Mouse (Mus musculus) gastrocnemius, postnatal 4 days (tissue): Measurements from ENCODE around the gene Zmiz1. TPM values are rescaled to one million over a fixed set of nuclear protein-coding genes. Genes with fewer than 3 reads are reported as not detected.

ENCODE experiments used
- DNase-seq, 2 experiments: peaks; one replicate each; pipeline ENCODE4 v3.0.0; 2021 to 2022; ENCODE audit warnings: low spot score in 2 of 2, mixed read lengths in 2 of 2
- total RNA-seq, 2 experiments: library from RNA; stranded (reverse); gene quantifications; 2 replicates each; pipeline ENCODE4 v1.2.3; 2021

The Zmiz1 gene
- total RNA-seq, 2 experiments from 2014 or later: 53.8 to 55.2 TPM

DNA sequence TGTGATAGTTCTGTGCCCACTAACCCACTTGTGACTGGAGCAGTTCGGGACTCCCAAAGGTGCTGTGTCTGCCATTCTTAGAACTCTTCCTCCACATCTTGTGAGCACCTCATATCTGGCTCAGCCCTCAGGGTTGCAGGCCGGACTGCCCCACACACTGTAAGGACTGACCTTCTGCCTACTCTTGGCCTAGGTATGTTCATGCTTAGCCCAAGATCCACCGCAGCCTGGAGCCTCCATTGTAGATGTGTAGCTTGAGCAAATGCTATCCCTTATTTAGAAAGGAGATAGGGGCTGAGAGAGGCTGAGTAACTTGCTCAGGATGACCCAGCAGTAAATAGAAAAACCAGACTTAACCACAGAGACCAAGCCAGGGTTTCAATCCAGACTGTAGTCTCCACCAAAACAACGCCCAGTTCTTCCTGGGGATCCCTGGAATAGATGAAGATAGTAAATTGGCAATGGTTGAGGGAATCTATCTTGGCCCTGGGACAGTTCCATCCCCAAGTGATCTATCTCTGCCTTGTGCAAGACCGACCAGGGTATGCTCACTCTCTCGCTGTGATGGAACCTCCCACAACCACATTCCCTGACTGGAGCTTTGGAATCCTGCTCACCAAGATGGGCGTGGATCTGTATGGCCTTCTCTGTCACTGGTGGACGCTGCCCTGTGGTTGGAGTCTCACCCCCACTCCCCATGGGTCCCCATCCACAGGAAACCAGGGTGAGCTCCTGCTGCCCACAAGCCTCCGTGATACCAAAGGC is 74.8 kb downstream of the Zmiz1 start:
- no peak for DNase-seq

DNA sequence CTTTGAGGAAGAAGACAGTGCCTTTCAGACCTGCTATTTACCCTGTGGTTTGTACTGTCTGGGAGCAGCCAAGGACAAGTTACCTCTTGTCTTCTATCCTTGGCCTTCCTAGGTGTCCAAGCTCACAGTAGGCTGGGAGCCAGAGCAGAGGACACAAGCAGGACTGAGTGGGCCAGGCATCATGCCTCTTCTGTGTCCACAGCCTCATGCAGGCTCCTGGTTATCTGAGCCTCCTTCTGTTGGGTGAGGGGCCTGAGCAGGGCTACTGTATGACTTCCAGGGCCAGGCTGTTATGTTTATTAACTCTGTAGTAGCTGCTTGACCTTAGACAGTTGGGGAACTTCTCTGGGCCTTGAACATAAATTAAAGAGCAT is 75.4 kb downstream of the Zmiz1 start:
- no peak for DNase-seq

DNA sequence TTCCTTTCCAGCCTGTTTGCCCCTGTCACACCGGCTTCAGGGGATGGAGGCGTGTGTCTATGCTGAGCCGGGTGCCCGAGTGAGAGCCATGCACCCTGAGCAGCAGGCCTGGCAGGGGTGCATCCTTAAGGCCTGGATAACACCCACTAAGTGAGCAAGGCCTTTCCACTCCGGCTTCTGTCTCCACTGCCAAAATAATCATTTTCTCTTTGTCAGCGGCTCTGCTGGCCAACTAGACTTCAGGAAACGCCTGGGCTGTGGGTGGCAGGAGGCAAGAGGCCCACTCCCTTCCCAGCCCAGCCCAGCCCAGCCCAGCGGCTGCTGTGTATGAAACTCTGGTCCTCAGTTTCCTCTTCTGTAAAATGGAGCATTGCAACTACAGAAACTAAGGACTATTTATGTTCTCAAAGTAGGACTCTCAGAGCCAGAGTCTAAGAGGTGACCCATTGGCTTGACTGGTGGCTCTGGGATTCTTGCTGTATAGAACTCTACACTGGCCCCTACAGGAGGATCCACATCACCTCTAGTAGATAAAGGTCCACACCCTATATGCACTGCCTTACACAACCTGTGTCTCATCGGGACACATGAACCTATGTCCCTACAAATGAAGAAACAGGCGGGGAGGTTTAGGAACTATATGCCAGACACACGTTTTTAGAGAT is 76.1 kb downstream of the Zmiz1 start:
- no peak for DNase-seq

DNA sequence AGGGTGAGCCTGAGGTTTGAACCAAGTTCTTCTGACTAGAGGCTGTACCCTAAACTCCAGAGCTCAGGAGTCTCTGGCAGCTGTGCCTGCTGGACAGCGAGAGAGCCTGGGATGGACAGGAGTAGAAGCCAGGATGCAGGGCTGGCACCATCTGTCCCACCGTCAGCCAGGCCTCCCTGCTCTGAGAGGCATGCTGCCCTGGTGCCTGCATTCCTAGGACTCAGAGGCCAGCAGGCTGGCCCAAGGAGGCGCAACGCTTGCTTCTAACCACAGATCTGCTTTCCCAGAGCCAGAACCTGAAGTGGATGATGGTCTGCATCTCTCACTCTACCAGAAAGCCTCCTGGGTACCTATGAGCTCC is 76.6 kb downstream of the Zmiz1 start:
- DNase-seq: no peak

DNA sequence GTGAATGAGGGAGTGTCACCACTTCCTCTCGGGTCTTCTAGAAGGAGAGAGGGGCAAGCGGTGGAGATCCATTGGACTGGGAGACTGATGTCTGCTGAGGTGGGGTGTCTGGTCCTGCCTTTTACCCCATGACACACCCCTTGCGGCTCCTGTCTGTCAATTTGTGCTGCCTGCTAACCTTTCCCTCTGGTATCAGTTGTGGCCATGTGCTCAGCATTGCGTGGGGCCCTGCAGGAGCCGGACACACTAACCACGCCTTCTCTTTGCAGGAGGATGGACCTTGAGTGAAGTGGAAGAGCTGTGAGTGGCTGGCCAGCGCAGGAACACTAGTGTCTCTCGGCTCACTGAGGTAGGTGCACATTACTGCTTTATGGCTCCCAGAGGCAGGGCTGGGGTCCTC is 77.5 kb downstream of the Zmiz1 start:
- no peak for DNase-seq

DNA sequence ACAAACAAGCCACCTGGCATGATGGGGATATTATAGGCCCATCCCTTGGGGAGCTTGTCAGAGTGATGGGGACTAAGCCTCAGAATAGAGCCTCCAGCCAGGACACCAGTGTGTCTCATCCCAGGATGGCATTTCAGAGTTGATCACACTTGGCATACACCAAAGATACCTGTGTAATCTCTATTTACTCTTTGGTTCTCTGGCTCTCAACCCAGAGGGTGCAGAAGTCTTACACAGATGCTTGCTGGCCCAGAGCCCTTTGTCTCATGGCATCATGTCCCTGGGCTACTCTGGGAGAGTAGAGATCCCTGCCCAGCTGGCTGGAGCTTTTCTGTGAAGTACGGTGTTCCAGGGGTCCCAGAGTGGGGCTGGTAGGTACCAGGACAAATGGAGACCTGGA is 78.4 kb downstream of the Zmiz1 start:
- no peak for DNase-seq

DNA sequence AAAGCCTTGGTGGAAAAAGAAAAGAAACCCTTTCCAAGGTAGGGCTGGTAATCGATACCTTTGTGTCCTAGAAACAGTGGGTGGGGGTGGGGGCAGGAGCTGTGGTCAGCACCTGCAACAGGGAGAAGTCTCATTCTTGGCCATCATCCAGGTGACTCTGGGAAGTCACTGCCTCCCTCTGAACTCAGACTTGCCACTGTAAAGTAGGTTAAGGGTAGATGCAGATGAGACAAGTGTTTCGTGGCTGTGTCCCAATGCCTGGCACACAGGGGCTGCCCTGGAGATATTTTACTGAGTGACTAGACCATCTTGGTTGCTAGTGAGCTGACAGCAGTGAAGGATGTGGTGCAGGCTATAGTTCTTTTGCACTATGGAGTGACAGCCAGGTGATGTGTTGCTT is 79.5 kb downstream of the Zmiz1 start:
- DNase-seq: no peak

DNA sequence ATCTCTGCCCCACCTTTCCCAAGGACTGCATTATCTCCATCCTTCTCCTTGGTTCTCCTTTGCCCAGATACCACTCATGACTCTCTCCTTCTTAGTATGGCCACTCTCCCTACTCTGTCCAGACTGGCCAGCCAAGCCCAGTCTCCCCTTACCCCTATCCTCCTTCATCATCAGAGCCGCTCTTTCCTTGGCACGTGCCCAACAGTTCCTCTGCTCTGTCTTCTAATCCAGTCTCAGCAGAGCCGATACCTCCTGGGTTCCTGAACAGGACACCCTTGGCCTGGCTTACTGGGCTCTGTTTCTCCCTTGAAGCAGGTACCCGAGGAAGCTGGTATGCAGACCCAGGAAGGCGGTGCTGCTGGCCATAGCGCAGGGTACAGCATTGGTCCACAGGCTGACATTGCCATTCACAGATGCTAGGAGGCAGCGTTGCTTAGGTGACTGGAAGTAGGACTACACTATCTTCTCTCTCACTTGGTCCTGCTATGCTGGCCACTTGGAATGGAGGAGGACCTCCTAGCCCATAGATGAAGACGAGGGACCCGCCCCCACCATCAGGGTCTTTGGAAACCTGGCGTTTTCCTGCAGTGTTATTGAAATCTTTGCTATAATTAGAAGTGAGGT is 80.6 kb downstream of the Zmiz1 start:
- no peak for DNase-seq

DNA sequence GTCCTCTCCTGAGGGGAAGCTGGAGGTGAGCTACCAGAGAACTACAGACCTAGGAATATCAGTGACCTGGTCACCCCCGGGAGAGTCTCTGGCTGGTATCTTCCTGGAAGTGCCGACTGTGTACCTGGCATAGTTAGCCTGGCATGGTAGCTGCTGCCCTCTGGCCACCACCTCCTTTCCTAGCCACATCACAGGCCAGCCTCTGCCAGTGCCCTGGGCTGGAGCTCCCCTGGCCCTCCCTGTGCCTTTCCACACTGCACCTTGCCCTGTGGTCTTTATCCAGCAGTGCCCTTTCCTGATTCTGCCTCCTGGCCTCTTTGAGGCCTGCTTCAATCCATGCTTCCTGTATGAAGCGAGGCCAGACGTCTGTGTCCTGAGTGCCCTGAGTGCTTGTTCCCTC is 81.2 kb downstream of the Zmiz1 start:
- DNase-seq: no peak

DNA sequence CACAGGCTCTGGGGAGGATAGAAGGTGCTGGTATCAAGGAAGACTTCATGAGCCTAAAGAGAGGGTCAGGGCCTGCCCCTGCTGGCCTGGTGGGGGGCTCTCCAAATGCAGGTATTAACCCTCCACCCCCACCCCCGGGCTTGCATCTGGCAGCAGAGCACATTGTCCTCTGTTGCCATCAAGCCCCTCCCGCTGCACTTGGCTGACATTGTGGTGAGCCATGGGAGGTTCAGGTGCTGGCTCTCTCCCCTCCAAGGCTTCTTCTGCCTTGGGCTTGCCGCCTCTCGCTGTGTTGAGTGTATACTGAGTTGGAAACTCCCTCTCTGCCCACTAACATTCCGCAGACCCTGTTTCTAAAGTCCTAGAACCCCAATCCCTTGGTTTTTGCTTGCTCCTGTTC is 82.2 kb downstream of the Zmiz1 start:
- DNase-seq: no peak

DNA sequence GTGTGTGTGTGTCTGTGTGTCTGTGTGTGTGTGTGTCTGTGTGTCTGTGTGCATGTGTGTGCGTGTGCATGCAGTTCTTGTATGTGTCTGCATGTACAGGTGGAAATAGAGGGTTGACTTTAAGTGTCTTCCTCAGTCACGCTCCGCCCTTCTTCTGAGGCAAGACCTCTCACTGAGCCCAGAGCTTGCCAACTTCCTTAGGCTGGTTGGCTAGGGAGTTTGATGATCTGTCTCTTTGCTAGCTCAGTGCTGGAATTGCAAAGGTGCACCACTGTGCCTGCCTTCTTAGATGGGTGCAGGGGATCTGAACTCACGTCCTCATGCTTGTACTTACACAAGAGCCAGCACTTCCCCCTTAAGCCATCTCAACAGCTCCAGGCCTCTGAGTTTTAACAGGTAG is 84.1 kb downstream of the Zmiz1 start:
- no peak for DNase-seq

DNA sequence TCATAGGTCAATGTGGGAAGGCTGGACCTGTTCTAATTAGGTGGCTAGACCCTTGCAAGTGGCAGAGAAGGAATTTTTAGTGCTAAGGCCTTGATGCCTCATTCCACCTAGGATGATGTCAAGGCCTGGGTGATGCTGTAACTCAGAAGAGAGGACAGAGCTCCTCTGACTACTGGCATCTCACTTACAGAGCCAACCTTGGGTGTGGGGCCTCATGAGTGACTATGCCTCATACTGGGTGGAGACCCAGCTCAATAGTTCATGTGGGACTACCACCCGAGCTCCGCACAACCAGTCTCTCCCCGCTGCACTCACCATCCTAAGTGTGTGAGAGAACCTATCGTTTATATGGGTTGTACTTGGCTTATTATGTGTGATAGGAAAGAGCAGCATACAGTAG is 84.9 kb downstream of the Zmiz1 start:
- DNase-seq: no peak

DNA sequence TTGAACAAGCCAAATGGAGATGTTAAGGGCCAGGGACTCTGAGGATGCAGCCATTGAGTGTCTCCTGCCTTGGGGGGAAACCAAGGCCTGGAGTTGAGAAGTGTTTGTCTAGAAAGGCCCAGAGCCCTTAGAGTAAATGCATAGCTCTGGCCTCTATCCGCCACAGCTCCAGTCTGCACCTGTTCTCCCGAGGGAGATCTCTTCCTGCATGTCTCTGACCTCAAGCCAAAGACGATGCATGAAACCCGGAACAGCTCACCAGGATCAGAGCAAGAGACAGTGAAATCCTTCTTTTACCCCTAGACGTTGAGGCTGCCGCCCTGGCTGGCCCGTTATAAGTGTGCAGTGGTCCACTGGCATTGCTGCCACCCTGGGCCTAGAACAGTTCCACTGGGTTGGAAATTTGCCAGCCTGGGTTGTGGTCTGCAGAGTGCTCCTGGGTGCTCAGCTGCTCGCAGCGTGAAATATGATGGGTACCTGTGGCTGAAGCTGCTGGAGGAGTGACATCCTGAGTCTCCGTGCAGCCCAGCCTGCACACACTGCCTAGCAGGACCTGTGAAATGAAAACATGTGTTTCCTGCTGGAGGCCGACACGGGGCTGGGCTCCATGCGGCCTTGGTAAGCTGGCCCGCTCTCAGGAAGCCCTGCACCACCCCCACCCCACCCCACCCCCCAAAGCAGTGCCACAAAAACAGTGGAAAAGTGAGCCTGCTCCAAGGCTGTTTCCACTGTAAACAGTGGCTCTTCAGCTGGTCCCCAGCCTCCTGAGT is 88.1 kb downstream of the Zmiz1 start:
- DNase-seq: peak in 1 of 2 experiments; percentile 28

DNA sequence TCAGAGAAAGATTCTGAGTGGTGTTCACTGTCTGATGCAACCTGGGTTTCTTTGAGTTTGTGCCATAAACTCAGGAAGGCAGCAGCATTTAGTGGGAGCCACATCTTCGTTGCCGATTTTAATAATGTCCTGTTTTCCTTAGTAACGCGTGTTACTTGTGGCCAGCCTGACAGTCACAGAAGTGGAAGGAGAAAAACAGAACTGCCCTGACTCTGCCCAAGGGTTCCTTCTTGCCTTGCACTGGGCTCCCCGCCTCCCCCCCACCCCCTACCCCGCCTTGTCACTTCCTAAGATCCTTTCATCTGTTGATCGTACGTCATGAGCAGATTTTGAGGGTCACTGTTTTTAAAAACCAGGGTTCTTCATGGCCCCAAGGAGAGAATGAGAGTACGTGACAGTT is 88.9 kb downstream of the Zmiz1 start:
- no peak for DNase-seq

DNA sequence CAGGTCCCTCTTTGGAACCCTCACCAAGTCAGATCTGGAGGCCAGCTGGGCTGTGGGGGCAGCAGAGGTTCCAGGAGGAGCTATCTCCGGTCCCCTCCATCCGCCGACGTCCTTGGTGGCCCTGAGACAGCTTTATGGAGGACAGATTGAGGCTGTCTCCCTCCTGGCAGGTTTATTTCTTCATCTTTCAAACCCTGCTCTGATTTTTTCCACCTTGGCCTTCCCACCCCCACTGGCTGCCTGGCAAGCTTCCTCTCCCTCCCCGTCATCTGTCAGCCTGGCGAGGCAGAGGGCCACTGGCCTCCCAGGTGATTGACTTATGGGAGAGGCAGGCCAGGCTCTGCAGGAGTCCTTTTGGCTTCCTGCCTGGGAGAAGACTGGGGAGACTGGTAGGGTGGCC is 89.7 kb downstream of the Zmiz1 start:
- no peak for DNase-seq

DNA sequence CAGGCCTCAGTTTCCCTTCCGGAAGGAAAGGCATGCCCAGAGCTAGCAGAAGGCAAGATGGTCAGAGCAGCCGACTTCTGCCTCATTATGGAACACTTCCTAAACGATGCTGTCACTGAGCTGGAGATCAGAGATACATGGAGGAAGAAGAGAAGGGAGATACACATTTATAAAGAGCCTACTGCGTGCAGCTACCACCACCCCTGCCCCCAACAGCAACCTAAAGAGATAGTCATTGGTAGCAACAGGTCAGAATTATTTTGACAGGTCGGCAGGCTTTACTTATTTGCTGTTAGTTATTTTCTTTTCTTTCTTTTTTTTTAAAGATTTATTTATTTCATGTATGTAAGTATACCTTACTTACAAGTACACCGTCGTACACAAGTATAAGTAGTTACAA is 90.1 kb downstream of the Zmiz1 start:
- DNase-seq: no peak

DNA sequence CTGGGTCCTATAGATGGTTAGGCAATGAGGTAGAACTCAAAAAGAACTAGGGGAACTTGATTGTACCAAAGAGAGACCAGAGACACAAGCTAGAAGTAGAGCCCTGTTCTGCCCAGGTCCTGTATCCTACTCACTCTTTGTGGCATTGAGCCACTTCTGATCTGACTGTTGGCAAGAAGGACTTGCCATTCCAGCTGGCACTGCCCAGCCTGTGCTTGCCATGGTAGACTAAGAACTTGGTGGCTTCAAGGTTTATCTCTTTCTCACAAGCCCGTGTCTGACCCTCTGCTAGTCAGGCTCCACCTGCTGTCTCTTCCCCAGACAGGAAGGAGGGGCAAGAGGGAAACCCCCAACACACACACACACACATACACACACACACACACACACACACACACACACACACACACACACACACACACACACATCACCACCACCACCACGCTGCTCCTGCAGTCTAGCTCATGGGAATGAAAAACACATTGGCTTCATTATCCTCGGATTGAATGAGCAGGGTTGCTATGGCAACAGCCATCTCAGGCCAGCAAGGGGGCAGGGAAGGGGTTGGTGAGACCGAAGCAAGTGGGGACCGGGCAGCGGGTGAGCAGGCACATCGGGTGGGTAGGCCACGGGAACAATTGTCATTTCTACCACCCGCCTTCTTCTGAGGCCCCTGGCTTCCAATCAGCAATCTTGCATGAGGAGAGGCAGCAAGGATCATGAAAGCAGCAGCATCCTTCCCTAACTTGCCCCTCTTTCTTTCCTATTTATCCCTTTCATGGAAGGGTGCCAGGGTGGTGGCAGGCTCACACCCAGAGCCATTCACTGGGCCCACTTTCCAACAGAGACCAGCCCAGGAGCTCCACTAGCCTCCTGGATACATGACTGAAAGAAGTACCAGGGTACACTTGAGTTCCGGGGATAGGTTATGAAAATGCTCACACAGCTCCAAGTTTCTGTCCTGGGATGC is 91.2 kb downstream of the Zmiz1 start:
- DNase-seq: no peak

DNA sequence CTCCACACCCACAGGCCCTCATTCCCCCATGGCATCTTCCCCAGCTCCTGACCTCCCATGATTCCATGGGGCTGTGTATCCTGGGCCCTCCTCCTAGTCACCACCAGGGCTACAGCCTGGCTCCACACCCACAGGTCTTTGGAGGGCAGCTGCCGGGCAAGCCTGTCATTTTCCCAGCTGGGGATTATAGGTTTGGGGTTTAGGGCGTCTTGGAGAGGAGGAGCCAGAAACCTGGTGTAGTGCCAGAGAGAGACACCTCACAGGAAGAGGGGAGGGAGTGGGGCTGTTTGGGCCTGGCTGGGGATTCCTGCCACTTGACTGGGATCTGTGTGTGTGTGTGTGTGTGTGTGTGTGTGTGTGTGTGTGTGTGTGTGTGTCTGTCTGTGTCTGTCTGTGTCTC is 92.7 kb downstream of the Zmiz1 start:
- no peak for DNase-seq

DNA sequence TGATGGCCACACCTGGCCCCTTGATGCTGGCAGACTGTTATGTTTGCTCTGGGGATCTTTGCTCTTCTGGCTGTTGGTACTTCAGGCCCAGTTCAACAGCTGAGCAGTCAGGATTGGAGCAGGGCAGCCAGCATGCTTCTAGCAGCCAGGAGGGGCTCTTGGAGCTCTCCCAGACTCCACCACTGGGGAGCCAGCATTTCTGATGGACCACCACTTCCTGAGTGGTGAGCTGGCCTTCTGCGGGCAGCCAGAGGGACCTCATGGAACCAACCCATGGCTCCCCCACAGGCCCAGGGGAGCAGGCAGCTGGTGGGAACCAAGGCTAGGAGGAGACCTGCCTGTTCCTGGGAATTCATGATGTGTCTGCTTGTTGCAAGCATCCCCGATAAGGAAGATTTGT is 94.4 kb downstream of the Zmiz1 start:
- no peak for DNase-seq

DNA sequence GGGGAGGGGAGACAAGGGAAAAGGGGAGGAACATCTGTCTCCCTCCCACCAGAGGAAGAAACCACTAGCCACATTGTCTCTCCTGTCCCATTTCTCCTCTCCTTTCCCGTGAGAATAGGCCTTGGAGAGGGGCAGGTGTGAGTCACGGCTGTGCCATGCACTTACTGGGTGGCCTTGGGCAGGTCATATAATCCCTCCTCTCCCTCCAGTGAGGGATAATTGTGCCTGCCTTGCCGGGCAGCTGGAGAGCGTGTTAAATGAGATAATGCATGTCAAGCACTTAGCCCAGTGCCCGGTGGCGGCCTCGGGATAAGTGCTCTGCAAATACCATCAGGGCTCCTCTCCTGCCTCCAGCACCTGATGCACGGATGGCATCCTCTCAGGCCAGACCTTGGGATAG is 95.8 kb downstream of the Zmiz1 start:
- DNase-seq: no peak

DNA sequence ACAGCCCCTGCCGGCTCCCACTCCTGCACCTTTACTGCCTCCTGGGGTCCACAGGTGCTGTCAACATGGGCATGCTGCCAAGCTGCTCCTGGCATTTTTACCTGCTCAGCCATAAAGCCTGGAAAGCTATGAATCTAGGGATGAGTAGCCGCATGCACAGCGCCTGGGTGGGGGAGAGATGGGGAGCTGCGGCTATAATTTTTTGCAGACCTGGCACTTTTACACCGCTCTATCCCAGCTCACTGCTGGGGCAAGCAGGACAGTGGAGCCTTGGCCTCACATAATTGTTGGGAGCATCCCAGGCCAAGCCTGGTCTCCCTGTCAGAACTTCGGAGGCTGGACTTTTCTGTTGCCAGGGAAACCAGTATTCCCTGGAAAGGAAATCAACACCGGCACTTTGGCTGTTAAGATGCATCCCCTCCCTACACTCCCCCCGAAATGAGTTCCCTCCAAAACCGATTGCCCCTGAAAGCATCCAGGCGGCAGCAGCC is 96.4 kb downstream of the Zmiz1 start:
- DNase-seq: no peak
